Mouse (Mus musculus) kidney, adult 11 months (tissue): Measurements from ENCODE around the gene Vars.
"Not testable (repeated sequence)": the region's sequence is repeated elsewhere in the genome, so short reads cannot be mapped to it uniquely, and the experiment has no call there.

Experiments used
- DNase-seq: peaks from one replicate; pipeline ENCODE4 v3.0.0; 2022

The Vars gene

GRCm38 (mm10) chr17:35000717-35001451, at the start of gene Vars:
Gene Vars (plus strand): TSS chr17:35000987.
- peak; percentile 83 for DNase-seq

GRCm38 (mm10) chr17:34951636-34952377, 49.0 kb upstream of the Vars start:
- DNase-seq = no peak

- peak; percentile 71 for DNase-seq
Observed at GRCm38 (mm10) chr17:34952378-34953040, 48.3 kb upstream of the Vars start.

GRCm38 (mm10) chr17:34953258-34953657, 47.5 kb upstream of the Vars start:
- no peak for DNase-seq

DNA sequence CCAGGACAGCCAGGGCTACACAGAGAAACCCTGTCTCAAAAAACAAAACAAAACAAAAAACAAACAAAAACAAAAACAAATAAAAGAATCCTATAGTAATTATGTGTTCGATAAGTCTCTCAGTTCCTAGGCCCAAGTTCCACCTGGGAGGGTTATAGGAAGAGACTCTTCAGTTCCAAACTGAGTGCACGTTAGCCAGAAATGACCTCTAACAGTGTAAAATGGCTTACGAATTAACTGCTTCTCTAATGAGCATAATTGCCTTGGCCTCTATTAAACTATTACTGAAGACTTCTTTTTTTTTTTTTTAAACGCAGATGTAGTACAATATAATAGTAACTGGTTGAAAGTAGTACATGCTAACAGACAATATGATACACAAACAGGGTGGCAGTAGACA, 46.9 kb upstream of the Vars start:
- DNase-seq = peak; percentile 34

GRCm38 (mm10) chr17:34954831-34955230, 46.0 kb upstream of the Vars start:
- no peak for DNase-seq

GRCm38 (mm10) chr17:34955884-34956283, 44.9 kb upstream of the Vars start:
- DNase-seq = no peak

GRCm38 (mm10) chr17:34956340-34956739, 44.4 kb upstream of the Vars start:
- DNase-seq = no peak

GRCm38 (mm10) chr17:34957291-34957690, 43.5 kb upstream of the Vars start:
- DNase-seq = not testable (repeated sequence)

GRCm38 (mm10) chr17:34957966-34958365, 42.8 kb upstream of the Vars start:
- DNase-seq = not testable (repeated sequence)

GRCm38 (mm10) chr17:34958734-34959129, 42.1 kb upstream of the Vars start:
- not testable (repeated sequence) for DNase-seq

DNA sequence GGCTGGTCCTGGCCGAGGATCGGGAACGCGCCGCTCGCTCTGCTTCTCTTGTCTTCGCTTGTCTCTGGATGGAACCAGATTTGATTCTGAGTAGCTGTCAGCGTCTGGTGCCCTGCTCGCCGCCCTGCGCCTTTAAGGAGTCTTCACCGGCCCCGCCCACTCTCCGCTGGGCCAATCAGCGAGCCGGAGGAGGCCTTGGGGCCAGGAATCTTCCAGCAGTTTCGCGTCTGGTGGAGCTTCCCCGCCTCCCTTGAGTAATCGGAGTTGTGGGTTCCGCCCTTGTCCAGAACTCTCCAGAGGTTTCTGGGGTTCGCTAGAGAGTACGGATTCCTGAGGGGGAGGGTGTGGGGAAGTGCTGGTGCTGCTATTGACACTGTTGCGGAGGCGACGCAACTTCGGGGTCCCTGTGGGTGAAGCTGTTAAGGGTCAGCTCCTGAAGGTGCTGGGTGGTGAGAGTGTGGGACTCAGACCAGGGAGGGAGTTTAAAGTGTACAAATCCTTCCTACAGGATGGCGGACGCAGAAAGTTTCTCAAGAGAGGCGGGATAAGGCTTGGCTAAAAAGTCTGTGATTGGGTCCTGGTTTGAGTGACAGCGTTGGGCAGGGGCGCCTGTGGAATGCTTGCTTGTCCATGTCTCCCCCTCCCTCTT, 41.5 kb upstream of the Vars start, which contains the start of gene Hspa1b:
Gene Hspa1b (minus strand): TSS at position 109 of the 649 bp plus-strand sequence.
- DNase-seq = peak; percentile 92

GRCm38 (mm10) chr17:34959881-34960515, 40.8 kb upstream of the Vars start:
- DNase-seq = peak; percentile 77

- no peak for DNase-seq
Observed at GRCm38 (mm10) chr17:34960702-34961493, 39.9 kb upstream of the Vars start.

DNA sequence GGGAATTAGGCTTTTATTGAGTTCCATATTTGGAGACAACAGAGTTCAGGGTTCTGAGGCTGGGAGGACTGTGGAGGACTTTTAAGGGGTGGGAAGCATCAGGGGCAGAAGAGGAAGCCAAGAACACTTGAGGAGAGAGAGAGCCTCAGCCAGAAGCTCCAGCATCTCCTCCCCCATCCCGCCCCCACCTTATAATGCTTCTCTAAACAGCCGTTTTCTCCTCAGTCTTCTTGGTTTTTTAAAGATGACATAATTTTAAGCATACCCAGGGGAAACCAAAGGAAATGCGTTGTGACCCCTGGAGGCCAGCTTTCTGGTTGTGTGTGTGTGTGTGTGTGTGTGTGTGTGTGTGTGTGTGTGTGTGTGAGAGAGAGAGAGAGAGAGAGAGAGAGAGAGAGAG, 38.7 kb upstream of the Vars start:
- DNase-seq = no peak

DNA sequence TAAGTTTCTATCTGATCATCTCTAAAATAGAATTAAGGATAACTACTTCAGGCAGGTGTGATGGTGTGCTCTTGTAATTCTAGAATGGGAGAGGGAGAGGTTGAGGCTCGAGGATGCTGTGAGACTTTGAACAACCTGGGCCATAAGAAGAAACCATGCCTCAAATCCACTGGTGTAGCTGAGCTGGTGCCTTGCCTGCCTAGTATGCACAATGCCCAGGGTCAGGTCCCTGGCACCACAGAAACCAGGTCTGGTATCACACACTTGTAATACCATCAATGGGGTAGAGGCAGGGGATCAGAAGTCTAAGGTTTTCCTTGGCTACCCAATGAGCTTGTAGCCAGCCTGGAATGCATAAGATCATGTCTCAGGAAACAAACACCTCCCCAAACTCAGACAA, 37.9 kb upstream of the Vars start:
- no peak for DNase-seq

DNA sequence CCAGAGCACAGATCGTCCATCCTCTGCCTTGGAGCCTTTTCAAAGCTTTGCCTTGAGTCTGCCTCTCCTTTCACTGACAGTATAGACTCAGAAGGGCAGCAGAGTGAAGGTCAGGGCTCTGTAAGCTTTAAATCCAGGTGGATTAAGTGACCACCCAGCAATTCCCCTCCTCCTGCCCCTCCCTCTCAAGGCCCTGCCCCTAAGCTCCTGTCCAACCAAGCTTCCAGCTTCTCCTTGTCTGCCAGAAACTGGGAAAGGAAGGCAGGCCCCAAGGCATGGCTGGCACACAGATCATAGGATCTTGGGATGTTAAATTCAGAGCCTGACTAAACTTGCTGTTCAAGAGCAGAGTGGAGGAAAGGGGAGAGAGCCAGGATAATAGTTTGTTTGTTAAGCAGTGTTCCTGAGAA, 36.1 kb upstream of the Vars start:
- DNase-seq = peak; percentile 81

DNA sequence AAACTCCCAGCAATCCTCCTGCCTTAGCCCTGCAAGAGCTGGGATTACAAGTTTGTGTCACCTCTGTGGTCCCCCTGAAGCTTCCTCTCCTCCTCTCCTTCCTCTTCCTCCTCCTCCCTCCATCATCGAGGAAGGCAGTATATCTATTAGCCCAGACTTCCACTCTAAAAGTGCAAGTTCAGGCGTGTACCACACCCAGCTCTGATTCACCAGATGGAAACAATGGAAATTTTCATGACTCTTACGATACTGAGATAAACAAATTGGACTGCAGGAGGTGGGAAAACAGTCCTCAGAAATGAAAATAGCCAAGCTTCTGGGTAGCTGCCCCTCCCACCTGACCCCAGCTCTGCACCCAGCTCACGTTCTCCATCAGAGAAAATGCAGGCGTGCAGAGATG, 35.2 kb upstream of the Vars start:
- no peak for DNase-seq

DNA sequence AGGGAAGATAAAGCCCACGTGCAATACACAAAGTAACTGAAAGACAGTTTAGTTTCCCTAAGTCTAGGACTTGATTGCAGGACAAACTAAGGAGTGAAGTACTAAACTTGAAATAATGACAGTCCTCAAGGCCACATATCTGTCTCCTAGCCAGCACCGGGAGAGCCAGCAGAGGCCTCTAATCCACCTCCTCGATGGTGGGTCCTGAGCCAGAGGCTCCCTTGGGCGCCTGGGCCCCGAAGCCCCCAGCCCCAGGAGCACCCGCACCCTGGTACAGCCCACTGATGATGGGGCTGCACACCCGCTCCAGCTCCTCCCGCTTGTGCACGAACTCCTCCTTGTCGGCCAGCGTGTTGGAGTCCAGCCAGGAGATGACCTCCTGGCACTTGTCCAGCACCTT, 31.0 kb upstream of the Vars start, which contains the start of gene Gm20481:
Gene Gm20481 (plus strand): TSS at position 91 of the 400 bp plus-strand sequence.
- DNase-seq = not testable (repeated sequence)

- peak; percentile 15 for DNase-seq
Observed at GRCm38 (mm10) chr17:34970850-34971249, 29.9 kb upstream of the Vars start.

DNA sequence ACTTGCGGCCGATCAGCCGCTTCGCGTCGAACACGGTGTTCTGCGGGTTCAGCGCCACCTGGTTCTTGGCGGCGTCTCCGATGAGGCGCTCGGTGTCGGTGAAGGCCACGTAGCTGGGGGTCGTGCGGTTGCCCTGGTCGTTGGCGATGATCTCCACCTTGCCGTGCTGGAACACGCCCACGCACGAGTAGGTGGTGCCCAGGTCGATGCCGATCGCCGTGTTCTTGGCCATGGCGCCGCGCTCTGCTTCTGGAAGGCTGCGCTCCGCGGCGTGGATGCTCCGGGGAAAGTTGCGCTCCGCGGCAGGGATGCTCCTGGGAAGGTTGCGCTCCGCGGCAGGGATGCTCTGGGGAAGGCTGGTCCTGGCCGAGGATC, 29.1 kb upstream of the Vars start:
- DNase-seq = not testable (repeated sequence)
